Mouse (Mus musculus) adrenal gland, adult 8-10 months (tissue): ENCODE measurements around the gene Arrdc2. TPM values are rescaled to one million over a fixed set of nuclear protein-coding genes. Genes with fewer than 3 reads are reported as not detected.

ENCODE experiments used
- DNase-seq: peaks from one replicate; pipeline ENCODE4 v3.0.0; 2022
- total RNA-seq, 4 experiments: library from RNA; stranded (reverse); gene quantifications; 2 replicates each; pipeline ENCODE4 v1.2.4; 2022

Gene Arrdc2
- total RNA-seq = 10 to 100 TPM; 11.7 to 17.7 (median 14.5) TPM

DNA sequence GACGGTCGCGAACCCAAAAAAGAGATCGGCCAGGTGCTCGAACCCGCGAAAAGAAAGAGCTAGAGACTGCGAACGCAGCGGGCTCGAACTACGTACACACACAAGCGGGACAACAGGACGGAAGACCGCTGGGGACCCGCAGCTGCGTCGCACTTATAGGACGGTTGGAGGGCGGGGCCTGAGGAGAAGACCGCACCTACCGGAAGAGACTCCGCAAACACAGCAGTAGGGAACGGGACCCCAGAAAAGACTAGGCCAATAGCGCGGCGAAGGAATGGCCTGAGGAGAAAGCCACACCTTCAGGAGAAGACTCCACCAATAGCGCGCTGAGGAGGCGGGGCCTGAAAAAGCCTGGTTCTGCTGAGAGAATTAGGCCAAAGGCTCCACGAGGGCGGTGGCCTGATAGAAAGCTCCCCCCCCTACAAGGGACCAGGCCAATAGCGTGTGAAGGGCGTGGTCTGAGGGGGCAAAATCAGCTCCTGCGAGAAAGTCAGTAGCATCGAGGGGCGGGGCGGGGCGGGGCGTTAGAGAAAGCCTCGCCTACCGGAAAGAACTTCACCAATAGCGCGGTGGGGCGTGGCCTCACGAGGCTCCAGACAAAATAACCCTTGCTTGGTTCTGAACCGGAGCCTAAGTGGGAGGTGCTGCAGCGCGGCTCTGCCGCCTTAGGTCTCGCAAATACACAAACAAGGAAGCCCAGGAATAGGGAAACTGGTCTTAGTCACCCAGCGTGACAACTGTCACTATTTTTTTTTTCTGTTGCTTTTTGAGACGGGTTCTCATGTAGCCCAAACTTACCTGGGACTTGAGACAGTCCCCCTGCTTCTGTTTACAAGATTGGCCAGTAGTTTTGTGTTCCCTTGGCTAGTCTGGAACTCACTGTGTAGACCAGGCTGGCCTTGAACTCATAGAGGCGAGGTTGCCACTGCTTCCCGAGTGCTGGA lies at the start of gene Arrdc2:
TSS of gene Arrdc2 (minus strand) at position 313 of the 944 bp plus-strand sequence.
- peak; percentile 100 for DNase-seq

DNA sequence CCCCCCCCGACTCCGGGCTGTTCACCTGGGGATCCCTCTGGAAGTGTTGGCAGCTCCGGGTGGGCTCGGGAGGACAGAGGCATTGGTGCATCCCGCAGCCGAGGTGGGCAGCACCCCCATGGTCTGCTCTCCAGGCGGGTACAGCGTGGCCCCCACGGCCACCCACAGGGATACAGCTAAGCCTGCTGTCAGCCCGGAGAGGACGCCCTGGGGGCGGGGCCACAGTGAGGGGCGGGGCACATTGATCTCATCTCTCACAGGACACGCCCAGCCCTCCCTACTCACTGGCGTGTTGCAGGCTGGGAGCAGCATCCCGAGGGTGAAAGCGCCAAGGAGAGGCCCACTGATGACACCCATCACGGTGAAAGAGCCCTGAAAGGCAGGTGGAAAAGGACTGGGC lies 48.1 kb upstream of the Arrdc2 start:
- DNase-seq = no peak

DNA sequence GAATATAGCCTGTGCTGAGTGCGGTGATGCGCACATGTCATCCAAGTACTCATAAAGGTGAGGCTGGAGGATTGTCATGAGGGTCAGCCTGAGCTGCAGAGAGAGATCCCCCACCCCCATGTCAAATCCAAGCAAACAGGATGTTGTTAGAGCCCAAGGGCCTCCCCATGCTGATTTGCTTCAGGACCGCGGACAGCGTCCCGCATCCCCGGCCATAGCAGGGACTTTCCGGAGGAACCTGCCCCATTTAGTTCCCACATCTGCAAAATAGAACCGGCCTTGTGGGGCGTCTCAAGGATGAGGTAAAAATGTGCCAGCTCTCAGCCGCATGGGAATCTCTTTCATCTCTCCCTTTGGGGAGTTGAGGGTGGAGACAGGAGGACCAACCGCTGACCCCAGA lies 46.1 kb upstream of the Arrdc2 start:
- no peak for DNase-seq

DNA sequence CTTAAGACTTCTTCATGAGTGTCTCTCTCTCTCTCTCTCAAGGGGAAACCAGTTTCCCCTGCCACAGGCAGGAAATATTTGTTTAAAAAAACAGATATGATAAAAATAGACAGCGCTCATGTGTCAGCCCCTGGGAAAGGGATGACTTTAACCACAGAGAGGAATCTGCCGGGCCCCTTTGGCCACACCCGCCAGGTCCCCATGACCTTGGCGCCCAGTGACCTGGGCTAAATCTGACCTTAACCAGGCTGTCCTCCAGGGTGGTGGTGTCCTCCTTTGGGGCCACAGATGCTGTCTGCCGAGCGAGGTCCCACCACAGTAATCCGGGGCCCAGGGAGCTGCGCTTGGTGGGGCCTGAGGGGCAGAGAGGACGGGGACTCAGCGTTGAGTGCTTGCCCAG lies 45.2 kb upstream of the Arrdc2 start:
- no peak for DNase-seq

DNA sequence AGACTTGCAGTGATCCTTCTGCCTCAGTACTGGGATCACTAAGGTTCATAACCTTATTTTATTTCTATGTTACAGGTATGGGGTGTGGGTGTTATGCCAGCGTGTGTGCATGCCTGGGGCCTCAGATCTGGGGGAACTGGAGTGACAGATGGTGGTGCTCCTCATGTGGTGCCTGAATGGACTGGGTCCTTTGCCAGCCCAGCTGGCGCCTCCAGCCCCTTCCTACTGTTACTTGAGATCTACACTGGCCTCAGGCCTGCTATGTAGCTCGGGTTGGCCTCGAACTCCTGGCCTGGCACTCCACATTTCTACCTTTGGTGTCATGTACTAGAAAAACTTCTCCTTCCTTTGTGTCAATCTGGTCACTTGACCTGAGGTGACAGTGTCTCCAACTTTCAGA lies 44.7 kb upstream of the Arrdc2 start:
- no peak for DNase-seq

DNA sequence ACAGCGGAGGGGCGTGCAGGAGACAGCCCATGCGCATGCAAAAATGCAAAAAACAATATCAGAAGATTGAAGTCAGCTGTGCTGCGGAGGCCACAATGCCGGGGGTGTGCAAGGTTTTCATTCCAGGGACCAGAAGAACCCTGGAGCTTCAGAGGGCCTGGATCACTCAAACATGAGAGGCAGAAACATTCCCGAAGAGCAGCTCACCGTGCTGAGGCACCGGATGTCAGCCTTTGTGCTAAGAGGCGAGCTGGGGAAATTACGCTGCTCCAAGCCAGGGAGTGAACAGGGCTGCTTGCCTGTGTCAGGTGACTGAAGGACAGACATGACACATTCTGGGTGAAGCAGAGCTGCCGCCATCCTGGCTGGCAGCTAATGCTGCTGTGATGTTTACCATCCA lies 41.0 kb upstream of the Arrdc2 start:
- DNase-seq = no peak

DNA sequence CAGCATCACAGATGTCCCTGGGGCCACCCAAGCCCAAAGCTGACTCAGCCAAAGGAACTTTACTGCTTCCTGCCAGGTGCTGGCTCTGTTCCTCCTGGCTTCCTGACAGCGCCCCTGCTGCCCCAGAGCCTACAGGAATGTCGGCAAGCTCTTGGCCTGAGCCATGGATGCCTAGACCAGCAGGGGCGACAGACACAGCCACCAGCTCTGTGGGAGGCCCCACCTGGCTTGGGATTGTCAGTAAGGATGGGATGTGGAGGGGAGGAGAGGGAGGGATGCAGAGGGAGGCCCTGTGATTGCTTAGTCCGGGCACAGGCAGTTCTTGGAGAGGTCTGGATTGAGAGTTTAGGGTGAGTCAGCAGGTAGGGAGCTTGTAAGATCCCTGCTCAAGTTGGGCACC lies 40.6 kb upstream of the Arrdc2 start:
- no peak for DNase-seq

DNA sequence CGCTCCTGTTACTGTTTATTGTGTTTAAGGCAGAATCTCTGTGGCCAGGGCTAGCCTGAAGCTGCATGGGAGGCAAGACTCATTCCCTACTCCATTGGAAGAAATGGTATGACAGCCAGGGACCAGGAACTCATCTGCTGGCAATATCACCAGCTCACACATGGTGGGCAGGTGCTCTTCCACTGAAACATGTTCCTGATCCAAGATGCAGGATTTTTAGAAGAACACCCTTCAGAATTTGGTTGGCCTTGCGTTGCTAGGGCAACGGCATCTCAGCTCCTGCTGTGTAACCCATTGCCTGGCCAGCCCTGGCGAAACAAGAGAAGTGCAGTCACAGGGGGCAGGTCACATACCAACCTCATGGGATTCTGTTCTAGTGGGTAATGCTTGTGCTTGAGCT lies 40.0 kb upstream of the Arrdc2 start:
- DNase-seq = no peak

DNA sequence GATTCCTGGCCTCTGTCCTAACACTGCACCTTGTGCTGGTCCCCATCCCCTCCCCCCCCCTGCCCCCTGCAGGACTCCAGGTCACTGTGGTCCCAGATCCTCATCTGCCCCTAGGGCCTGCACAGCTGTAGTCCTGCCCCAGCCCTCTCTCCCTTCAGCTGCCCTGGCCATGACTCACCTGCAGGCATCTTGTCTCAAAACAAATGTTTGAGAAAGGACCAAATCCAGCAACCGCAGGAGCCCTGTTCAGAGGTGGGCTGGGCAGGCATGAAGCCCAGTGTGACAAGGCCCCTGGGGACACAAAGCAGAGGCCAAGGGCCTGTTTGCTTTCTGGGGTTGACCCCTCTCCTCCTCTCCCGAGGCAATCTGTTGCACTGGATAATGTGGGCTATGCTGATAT lies 38.7 kb upstream of the Arrdc2 start:
- DNase-seq = no peak

DNA sequence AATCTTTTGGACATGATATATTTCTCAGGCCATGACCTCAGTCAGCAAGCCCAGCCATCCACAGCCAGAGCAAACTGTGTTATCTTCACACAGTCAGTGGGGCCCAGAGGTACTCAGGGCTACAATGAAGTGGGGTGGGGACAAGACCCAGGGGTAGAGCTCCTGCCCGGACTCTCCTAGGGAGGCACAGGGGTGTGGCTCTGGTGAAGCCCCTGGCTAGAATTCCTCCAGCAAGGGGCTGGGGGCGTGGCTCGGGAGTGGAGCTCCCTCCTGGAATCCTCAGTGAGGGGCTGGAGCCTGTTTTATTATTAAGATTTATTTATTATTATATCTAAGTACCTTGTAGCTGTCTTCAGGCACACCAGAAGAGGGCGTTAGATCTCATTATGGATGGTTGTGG lies 36.9 kb upstream of the Arrdc2 start:
- no peak for DNase-seq

DNA sequence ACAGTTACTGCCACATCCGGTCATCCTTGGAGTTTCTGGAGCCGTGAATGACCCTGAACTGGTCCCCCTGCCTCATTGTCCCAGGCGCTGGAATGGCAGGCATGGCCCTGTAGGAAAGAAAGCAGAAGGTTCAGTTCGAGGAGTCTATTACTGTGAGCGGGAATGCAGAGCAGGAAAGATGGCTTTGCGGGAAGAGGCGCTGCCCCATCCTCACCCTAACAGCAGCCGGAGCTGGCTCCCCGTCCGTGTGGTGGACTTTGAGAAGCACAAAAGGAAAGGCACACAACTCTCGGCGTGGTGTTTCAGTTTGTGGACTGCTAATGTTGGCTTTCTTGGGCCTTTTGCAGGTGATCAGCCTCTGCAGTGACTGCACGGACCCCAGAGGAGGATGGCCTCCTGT lies 34.9 kb upstream of the Arrdc2 start:
- DNase-seq = no peak

DNA sequence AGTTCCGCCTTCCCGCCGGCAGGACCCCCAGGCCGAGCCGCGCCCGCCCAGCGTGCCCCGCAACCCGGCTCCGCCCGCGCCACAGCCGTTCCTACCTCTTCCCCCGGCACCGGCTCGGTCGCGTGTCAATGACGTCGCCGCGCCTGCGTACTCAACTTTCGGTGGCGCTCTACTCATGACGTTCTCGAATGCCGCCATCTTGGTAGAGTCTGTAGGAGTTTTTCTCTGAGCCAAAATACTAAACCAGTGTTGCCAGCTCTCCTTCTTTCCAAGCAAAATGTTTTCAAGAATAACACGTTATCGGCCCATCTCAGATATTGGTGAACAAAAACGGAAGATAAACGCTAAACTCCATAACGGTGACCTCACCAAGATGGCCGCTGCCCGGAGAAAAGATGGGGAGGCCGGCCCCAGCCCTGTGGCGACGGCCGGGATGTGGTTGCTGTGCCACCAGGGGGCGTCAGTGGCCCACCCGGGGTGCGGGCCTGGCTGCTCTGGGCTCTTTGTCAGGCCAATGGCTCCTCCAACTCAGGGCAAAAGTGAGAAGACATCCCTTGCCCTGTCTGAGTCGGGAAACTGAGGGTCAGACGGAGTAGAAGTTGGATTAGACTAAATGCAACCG lies 34.0 kb upstream of the Arrdc2 start, which contains the start of gene Ccdc124:
TSS of gene Ccdc124 (minus strand) at position 572 of the 622 bp plus-strand sequence.
- DNase-seq = peak; percentile 94

DNA sequence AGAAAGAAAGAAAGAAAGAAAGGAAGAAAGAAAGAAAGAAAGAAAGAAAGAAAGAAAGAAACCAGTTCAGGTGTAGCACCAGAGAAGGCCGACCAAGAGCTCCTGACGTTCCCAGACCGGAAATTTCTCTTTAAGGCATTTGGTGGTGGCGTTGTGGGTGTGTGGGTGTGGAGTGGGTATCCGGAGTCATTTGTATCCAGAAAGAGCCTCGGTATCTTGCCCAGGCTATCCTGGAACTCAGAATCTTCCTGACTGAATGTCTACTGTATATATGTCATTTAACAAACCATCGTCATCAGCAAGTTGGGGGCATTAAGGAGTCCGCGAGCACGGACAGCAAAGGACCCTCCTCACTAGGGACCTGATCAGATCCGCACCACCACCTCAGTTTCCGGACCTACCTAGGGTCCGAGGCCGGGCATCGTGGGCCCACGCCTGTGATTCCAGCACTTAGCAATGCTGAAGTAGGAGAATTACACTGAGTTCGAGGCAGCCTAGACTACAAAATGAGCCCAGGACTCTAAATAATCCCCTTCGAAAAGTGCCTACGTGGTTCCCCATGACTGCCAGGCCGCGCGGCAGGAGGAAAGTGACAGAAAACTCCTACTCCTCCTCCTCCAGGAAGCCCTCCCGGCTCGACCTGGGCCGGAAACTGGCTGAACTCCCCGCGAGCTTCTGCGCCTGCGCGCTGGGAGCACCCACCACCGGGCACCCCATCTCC lies 33.3 kb upstream of the Arrdc2 start:
- DNase-seq = no peak

DNA sequence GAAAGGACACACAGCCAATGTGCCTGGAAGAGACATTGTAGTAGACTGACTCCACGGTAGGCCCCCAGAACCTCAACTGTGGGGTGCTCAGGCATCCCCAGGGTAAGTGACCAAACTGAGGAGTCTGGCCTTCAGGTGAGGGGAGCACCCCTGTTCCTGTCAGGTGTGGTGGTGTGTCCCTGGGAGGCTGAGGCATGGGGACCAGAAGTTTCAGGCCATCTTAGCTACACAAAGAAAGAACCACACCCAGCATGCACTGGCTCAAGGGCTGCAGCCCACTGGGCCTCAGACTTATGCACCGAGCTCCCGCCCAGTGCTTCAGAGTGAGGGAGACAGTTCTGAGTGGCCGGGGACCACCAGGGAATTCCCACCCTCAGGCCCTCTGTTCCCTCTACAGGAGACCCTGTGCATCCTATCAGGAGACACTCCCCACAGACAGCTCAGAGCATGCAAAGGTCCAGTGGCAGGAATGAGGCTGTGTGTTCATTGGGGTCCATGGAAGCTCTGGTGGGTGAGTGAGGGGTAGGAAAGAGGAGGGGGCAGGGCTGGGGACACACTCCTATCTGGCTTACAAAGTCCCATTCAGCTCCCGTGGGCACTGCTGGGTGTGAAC lies 31.8 kb upstream of the Arrdc2 start:
- DNase-seq = no peak

DNA sequence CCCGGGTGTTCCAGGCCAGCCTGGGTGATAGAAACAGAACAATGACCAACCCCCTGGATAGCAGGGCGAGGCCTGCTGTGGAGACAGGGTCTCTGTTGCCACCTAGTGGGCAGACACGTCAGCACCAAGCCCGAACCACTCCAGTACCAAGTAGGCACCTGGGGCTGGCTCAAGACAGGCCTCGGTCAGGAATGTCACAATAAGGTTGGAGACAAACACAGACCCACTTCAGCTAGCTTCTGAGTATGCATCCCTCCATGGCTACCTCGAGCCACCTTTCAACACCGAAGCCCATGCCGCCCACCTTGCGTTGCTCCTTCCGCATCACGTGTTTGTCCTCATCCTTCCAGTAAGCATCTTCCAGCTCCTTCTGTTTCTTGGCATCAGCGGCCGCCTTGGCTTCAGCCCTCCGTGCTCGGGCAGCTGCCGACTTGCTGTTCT lies 30.1 kb upstream of the Arrdc2 start:
- peak; percentile 66 for DNase-seq

DNA sequence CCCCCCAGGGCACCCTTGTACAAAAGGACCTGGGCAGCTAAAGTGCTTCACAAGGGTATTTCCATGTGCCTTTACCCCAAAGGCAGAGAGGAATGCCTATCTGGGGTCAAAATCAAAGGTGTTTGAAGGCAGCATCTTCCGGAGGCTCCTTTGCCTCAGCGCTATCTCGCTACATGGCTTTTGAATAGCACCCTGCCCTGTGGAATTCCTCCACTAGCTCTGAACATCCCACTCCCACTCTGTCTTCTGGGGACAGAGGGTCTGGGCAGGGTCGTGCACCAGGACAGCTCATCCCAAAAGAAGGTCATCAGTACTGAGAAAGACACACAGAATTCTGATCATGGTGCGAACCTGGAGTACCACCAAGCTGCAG lies 29.7 kb upstream of the Arrdc2 start:
- no peak for DNase-seq

DNA sequence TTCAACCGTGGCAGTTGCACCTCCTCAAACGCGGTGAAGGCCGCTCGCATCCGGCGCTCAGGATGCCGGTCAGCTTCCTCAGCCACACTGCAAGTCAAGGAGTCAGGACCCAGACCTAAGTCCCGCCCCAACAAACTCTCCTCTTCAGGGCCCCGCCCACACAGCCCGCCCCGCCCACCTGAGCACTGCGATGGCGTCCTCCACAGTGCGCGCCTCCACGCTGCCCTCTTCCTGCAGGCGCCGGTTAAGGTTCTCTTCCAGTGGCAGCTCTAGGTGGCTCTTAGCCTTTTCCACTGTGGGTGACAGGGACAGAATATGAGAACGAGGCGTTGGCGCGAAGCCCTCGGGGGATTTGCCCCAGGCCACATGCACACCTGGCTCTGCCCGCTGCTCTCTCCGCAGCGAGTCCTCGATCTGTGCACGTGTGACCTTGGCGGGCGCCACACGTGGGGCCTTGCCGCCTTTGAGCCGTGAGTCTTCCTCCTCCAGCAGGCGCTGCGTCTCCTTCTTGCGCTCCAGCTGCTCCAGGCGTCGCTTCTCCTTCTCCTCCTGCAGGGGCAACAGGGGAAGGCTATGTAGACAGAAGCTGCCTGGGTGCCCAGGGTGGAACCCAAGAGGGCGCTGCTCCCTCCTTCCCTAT lies 29.2 kb upstream of the Arrdc2 start:
- DNase-seq = no peak

DNA sequence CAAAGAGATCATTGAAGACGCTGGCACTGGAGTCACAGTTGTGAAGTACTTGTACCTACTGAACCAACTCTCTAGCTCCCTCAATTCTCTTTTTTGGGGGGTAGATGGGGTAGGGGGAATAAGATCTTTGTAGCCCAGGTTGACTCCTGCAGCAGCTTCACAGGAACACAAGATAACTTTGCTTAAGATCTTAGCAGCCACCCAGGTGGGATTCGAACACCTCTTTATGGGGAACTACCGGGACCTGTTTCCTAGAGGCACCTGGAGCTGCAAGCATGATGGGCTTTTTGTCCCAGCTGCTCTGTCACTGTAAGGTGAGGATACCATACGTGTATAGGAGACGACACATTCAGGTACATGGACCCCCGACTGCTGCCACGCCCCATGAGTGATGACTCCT lies 27.0 kb upstream of the Arrdc2 start:
- no peak for DNase-seq

DNA sequence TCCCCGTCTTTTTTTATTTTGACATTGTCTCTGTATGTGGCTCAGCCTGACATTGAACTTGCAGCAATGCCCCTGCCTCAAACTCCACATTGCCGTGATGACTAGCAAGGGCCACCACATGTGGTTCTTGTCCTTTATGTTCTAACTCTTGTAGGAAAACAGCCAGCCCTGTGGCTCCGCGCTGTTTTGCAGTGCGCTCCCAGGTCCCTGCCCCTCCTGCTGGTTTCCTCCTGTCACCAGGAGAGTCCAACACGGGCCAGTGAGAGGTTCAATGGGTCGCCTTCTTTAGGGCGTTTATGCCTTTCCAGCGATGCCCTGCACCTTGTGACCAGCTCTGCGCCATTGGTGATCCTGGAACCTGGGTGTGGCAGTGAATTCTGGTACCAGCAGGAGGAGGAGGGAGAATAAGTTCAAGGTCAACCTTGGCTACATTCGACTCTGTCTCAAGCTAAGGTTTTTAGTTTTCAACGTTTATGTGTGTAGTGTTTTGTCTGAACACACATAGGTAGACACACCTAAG lies 26.5 kb upstream of the Arrdc2 start:
- DNase-seq = no peak

DNA sequence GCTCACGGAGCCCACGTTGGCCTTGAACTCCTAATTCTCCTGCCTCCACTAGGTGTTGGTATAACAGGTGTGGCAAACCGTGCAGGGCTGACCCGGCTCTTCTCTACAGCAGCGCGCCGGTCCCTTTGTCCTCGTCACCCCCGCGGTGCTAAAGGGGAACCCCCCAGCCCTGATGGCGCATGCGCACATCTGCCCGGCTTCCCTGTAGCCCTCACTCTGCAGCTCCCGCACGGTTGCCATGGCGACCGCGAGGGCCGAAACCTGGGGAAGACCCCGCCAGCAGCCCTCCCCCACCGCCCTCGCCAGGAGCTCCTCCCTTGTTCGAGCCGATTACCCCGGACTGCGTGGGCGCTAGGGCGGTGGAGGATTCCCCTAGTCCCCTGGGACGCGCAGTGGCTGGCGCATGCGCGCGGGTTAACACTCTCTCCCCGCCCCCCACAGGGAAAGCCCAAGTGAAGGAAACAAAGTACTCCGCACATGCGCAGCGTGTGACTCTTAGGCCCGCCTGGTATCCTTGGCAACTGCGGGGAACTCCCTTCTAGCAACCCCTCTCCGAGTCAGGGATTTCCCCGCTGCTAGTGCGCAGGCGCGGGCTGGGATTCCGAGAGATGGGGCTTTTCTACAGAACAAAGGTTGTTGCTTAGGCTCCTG lies 26.0 kb upstream of the Arrdc2 start:
- peak; percentile 99 for DNase-seq

DNA sequence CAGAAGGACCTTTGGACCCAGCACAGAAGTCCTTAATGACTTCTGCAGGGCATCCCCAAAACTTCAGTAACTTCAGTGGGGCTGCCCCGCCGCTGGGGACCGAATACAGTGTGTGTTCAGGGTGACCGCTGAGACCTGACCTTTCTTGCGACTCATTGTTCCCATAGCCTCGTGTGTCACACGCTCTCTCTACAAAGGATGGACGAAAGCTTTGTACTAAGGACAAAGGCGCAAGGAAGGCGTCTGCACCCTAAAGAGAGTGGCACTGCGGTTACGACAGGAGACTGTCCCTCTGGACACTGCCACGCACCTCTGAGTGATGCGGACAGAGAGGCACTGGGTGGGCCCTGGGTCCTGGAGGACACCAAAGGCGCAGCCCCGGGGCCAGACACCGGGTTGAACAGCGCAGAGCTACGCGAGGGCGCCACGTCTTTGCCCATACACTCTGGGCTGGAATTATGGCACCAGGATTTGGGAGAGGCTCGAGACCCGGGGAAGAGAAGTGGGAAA lies 25.2 kb upstream of the Arrdc2 start:
- no peak for DNase-seq
